Mouse (Mus musculus): ENCODE measurements at regions not wholly inside any gene's neighbourhood (a gene's known extent, or its start where the extent isn't known, plus 50 kb on each side); places are given as distances from the start of the nearest gene placed in this dataset.

DNA sequence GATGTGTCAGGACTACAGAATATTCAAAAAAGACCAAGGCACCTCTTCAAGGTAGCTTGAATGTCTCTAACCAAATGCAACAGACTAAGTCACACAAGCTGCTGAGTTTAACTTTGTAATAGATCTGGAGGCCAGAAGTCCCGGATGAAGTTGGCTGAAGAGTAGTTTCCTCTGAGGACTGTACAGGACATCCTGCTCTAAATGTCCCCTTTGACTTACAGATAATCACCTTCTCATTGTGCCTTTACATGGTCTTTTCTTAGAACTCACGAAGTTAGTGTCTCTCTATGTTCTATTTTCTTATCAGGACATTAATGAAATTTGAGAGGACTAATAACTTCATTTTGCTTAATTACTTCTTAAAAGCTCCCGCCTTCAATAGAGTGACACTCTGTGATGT, 703.7 kb downstream of the Diaph3 start:
- TF ChIP-seq TCF12 (IDR thresholded peaks at IDR 0.05; ENCODE audit: low read depth, low read length), result no peak
- no peak for TF ChIP-seq ELF1 (IDR thresholded peaks at IDR 0.05; ENCODE audit: low read depth, low read length)
- TF ChIP-seq POLR2A (IDR thresholded peaks at IDR 0.05; ENCODE audit: control insufficient read depth in 1 of 2, insufficient read depth in 1 of 2, low read depth in 1 of 2, low read length in 2 of 2, poor library complexity in 1 of 2), result no peak

Measured in MEL (cell line).